Mouse (Mus musculus) urinary bladder, postnatal 14 days (tissue): ENCODE measurements around the gene Lpin1.

Source experiments
- DNase-seq: peaks from one replicate; pipeline ENCODE4 v3.0.0; 2021; ENCODE audit warnings: low spot score

The Lpin1 gene

GRCm38 (mm10) chr12:16618512-16619274 lies 7.9 kb upstream of the Lpin1 start:
- DNase-seq = peak; percentile 79

DNA sequence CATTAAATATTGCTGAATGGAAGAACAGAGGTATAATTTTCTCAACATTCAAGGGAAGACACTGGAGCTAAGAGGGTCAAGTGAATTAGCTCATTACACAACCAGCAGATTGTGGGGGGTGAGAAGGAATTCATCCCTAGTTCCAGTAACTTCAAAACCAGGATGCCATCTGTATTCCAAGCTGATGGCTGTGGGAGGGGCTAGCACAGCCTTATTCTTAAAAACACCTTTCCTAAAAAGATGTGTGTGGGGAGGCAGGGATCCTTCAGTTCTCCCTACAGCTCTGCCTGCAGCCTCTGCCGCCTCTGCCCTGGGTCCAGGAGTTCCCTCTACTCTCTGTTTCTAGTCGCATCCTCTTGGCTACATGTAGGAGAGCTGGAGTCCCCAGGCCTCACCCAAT lies 5.0 kb upstream of the Lpin1 start:
- DNase-seq = no peak

DNA sequence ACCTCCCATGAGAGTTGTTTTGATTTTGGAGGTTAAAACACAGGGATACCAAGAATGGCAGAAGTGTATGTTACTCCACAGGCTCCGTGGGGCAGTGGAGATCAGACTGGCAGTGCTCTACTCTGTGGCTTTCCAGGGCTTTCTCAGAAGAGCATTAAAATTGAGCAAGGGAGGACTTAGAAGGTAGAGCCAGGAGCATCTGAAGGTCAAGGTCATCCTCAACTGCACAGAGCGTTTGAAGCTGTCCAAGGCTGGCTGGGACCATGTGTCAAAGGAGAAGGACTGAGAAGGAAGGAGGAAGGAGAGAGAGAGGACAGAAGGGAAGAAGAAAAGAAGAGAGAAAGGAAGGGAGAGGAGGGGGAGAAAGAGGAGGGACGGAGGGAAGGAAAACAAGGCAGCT lies 3.8 kb upstream of the Lpin1 start:
- no peak for DNase-seq

DNA sequence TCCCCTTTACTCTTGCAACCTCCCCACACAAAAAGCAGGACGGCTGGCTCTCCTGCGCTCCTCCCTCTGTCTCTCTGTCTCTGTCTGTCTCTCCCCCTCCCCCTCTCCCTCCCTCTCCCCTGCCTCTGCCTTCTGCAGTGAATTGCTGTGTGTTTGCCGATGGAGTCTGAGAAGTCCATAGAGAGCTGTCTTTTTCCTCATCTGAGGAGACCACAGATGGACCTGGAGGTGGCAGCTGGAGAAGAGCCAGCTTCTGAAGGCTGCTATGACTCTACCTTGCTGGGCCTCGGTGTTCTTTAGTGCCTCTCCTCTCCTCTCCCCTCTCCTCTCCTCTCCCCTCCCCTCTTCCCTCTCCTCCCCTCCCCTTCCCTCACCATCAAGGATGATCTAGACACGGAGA lies 5.1 kb downstream of the Lpin1 start:
- no peak for DNase-seq

DNA sequence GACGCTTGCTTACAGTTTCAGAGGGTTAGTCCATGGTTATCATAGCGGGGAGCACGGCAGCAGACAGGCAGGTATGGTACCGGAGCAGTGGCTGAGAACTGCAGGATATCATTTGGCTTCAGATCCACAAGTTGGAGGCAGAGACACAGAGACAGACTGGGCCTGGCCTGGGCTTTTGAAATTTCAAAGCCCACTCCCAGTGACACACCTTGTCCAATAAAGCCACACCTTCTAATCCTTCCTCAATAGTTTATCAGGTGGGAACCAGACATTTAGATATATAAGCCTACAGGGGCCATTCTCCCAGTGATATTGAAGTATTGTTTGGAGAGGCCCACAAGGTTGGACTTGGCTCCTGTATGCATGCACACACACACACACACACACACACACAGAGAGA lies 8.5 kb downstream of the Lpin1 start:
- no peak for DNase-seq

DNA sequence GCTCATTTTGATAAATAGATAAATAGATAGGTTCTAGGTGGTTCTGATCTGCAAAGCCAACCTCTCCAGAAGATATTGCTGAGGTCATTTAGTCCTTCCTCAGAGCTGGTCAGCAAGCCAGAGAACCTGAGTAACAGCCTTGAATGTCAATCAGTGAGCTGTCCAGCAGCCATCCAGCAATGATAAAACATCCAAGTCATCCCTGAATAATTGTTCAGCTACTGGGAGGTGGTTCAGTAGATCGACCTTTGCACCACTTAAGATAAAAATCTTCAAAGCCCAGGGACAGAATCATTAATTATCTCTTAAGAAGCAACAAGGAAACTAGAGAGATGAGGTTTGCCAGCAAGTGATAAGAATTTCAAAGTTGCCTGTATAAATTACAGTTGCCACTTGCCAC lies 10.4 kb downstream of the Lpin1 start:
- DNase-seq = no peak

DNA sequence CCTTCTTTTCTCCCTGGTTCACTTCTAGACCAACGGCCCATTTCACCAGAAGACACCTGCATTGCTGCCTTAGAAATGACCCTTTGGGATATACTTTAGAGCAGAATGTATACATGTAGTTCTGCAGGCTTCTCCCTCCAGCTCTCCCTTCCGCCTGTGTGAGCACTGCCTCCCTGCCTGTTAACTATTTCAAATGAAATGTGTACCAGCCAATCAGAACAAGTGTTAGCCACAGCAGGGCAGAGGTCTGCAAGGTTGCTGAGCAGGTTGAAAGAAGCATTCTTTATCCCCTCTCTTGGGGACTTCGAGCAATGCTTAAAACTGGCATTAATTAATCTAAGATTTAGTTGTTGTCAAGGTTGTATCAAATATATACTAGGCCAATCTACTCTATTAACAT lies 11.4 kb downstream of the Lpin1 start:
- DNase-seq = no peak

DNA sequence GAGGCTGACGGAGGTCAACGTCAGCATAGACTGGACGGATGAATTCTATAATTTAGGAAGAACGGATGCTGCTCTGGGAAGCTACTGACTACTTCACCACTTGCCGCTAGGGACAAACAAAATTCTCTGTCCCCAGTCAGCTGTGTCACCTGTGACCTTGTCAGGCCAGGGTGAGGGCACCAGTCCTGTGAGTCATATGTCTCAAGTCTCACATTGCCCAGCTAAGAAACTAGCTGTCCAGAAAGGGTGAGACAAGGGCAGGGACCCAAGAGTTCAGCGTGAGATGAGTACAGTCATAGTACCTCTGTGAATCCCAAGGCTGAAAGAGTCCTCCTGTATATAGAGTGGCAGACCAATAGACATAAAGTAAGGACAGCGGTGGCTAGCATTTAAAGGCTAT lies 17.0 kb downstream of the Lpin1 start:
- no peak for DNase-seq

DNA sequence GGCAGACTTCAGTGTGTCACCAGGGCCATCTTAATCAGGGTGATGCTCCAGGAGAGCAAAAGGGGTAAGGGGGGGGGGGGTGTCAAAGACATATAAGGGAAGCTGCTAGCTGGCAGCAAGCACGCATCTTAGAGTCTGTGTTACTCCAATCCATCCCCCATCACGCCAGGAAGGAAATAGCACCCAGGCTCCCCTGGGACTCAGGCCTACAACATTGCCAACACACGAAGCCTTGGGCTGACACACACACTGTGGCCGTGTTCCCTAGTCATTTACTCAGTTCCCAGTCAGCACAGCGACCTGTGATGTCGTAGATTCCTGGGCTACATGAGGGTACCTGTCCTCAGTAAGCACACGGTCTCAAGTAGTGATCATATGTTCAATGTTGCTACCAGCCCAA lies 17.8 kb downstream of the Lpin1 start:
- no peak for DNase-seq

DNA sequence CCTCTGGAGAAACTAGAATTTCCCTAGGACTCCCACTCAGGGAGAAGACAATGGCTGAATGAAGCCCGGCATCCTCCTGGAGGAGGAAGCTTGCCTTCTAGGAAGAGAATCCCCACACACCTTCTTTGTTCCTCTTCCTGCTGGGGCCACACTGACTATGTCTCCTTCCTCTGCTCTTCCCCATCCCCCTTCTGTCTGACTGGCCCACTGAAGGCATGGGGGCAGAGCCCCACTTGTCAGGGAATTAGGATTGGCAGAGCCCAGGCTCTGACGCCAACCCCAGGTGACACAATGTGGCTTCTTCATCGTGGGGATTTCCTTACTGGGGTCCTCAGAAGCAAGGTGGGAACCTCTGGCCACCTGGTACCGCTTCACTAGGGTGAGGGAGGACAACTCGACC lies 18.3 kb downstream of the Lpin1 start:
- no peak for DNase-seq

DNA sequence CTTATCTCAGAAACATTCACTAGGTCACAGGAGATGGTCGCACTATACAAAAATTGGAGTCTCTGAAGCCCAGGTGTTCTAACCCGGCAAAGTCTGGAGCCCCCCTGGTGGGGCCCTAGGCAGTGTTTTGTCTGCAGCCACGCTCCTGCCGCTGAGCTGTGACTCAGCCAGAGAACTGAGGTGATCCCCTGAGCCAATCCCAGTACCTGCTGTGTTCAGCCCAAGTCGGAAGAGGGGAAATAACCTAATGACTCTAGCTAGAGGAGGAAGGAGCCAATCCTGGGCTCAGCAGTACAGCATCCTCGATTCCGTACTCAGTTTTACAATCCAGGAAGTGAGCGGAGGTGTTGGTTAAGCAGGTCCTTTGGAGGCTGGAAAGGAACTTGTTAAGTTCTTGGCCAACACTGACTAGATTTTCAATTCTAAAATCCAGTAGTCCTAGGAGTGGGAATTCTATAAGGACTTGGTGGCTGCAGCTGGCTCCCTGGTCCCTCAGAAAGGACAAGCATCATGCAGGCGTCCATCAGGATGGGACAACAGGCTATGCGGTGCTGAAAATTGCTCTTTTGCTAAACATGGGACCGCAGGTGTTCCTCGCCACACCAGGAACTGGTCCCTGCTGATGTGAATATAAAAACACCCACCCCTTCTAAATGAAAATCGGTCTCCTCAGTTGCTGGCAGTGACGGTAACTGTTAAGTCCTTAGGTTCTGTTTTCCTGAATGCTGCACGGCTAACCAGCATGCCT lies 19.1 kb downstream of the Lpin1 start:
- DNase-seq = peak; percentile 88

DNA sequence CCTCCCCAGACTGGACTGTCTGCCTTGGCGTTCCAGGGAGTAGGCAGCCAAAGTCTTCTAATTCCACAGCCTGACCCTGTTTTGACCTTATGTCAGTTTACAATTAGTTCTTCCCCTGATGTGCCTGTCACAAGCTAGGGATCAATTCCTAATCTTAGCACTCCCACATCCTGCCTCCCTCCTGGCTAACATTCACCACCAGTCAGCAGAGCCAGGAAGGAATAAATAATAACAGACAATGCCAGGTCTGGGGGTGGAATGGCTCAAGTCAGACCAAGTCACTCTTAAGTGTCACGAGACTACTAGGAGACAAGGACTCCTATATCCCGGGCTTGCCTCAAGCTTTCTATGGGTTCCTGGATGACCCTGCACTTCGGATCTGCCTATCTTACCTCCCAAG lies 20.8 kb downstream of the Lpin1 start:
- DNase-seq = no peak

- peak; percentile 94 for DNase-seq
Observed at GRCm38 (mm10) chr12:16589204-16589949, 21.4 kb downstream of the Lpin1 start.

DNA sequence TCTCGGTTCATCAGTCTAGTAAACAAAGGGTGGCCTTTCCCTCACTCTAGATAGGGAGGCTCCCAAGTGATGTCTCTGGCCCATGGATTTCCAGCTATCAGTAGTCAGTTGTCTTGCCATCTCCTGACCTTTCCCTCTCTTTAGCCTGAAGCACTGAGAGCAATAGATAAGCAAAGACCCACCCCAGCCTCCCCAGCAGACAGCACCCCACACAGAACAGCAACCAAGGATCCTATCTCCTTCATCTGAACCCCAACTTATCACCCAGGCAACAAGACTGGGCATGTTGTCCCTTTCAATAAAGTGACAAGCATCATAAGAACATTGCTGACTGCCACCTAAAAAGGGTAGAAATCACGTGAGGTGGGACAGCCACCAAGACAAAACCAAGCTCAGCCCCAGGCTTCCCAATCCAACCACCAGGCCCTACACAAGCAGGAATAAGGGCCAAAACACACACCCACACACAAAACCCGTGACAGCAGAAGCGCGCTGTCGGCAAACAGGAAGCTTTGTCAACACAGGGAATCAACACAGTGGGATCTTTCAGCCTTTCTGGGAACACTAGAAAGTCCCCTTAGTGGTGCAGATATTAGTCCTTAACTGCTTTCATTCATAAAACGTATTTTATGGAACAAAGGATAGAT lies 22.2 kb downstream of the Lpin1 start:
- peak; percentile 29 for DNase-seq

GRCm38 (mm10) chr12:16587767-16588166 lies 23.0 kb downstream of the Lpin1 start:
- no peak for DNase-seq

GRCm38 (mm10) chr12:16587111-16587510 lies 23.7 kb downstream of the Lpin1 start:
- DNase-seq = no peak

- no peak for DNase-seq
Observed at GRCm38 (mm10) chr12:16584964-16585363, 25.8 kb downstream of the Lpin1 start.

GRCm38 (mm10) chr12:16584035-16584682 lies 26.6 kb downstream of the Lpin1 start:
- no peak for DNase-seq

DNA sequence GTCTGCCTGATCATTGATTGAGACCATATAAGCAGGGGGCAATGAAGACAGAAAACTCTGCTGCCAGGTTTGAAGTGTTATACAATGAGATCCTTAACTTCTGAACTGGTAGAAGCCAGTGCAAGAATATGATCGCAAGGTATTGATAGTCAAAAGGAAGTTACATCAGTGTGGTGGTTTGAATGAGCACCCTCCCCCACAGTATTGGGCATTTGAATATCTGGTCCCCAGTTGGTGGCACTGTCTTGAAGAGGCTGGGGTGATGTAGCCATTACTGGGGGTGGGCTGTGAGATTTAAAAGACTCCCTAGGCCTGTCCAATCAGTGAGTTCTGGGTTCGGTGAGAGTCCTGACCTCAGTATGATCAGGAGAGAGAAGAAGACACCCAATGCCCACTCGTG lies 27.5 kb downstream of the Lpin1 start:
- DNase-seq = no peak

DNA sequence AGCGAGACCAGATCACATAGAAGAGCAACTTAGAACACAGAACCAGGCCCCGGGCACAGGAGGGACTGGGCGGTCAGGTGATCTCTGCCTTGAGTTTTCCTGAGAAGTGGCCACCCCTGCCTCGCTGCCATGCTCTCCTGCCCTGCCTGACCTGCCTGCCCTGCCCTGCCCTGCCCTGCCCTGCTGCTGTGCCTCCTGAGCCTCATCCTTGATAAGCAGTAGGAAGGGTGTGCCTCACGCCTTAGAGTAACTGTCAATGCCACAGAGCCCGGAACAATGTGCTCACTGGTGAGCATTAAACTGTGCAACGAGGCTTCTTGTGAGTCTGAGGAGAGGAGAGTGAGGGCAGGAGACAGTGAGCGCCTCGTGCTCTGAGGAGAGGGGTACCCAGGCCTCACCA lies 30.5 kb downstream of the Lpin1 start:
- DNase-seq = no peak

- DNase-seq = peak; percentile 42
Observed at GRCm38 (mm10) chr12:16577665-16578233, 33.0 kb downstream of the Lpin1 start.

DNA sequence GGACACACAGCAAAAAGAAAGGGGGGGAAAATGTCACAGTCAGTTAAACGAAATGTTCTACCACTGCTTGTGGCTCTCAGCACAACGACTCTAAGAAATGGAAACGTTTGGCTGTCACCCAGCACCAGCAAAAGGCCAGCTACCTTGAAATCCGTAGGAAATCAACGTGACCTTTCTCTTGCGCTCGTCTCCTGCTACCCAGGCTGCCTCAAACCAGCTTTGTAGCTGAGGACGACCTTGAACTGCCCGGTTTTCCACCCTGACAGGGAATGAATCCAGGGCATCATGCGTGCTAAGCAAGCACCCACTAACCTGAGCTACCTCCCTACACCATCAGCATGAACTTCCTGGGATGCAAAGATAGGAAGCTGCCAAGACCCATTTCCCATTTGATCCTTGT lies 39.5 kb downstream of the Lpin1 start:
- no peak for DNase-seq
